Mouse (Mus musculus) thymus, postnatal 0 days (tissue): ENCODE measurements around the gene AU040320. TPM values are rescaled to one million over a fixed set of nuclear protein-coding genes. Genes with fewer than 3 reads are reported as not detected.

Experiments used
- DNase-seq: peaks from one replicate; pipeline ENCODE4 v3.0.0-alpha.2; 2015; ENCODE audit warnings: low spot score
- polyA plus RNA-seq: library from polyadenylated mRNA; unstranded; fragments of >200 nt; fragmentation: Nextera tagmentation; extraction: Ambion mirVana; gene quantifications from 2 replicates; pipeline ENCODE4 v1.2.1, GENCODE M21; 2015

AU040320 gene
- polyA plus RNA-seq, 1 experiment from 2014 or later = 15.4 TPM

DNA sequence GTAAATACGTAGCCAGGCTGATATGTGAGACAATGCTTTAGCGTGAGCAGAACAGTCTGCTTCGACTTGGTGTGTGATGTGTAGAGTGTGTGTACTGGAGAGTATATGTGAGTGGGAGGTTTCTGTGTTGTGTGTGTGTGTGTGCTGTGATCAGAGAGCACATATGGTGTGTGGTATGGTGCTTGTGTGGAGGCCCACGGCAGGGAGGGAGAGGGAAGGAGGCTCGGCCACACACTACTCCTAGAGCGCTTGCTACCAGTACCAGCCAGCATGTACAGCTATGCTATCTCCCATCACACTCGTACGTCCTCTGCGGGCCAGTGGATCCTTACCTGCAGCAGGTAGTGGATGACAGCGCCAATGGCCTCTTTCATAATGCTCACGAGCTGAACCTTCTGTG is 3.8 kb upstream of the AU040320 start:
- DNase-seq = no peak

- DNase-seq = no peak
Measured at GRCm38 (mm10) chr4:126750046-126750683, 3.2 kb upstream of the AU040320 start.

GRCm38 (mm10) chr4:126750863-126751555 is 2.3 kb upstream of the AU040320 start:
- no peak for DNase-seq

DNA sequence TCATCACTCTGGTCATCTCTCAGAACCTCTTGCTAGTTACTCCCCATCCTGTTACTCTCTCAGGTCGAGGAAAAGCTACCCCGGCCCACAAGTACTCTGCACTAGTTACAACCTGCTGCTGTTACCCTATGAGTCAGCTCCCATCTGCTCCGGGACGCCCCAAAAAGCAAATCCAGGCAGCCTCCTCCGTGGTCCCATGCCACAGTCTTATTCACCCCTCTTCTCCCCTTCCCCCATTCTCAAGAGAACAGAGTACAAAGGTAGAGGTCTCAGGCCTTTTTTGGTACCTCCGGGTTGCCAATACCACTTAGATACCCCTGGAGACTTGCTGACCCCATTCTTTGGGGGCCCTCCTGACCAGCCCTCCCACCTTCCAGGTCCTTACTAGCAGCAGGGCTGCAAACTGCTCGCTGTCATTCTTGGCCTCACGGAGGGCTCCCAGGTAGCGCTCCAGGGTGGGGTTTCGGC is 1.8 kb upstream of the AU040320 start:
- DNase-seq = no peak

DNA sequence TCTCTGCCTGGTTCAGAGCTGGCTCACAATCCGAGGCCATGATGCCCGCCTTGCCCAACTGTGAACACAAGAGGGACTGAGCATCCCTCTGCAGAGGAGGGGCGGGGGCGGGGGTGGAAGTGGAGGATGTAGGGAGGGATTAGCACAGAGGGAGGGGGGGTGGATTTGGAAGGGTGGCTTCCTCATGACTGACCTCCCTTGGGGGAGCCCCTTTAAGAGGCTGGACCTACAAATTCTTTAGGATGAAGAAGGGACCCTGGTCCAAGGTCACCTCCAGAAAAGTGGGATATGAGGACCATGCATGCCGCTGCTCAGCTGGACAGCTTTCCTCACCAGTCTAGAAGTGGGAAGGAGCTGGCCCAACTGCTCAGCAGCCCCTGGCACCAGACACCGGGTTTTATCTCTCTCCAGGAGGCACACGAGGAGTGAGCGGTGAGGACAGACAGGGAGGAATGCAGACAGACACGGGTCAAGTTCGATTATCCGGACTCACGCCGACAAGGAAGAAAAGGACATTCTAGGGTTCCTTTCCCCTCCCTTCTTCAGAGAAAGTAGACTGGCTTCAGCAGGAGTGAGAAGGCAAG is 1.2 kb upstream of the AU040320 start:
- no peak for DNase-seq

- no peak for DNase-seq
Measured at GRCm38 (mm10) chr4:126752608-126753141, 669 bp upstream of the AU040320 start.

- DNase-seq = no peak
Measured at GRCm38 (mm10) chr4:126754231-126754611, 877 bp downstream of the AU040320 start.

DNA sequence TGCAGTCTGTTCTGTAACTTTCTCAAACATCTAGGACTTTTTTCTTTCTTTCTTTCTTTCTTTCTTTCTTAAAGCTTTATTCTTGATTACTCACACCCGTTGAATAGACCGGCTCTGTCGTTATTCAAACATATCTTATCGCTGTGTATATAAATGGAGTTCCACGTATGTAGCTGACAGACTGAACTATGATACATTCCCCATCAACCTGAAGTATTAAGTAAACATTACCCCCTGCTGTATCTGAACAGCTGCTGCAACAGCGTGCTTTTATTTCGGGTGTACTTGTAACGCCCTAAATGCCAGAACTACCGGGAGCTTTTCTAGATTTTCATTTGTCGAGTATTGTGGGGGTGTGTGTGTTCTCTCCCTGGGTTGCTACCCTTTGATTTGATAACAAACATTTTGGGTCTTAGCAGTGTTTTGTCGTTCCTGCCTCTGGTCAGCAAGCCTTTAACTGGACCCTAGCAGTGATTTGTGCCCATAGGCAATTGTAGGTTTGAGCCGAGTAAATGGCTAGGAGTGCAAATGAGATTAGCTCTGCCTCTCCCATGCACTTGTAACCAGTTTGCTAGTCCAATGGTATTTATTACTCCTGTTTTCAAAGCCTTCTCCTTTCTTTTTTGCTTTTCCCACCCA is 1.5 kb downstream of the AU040320 start:
- no peak for DNase-seq

- DNase-seq = no peak
Measured at GRCm38 (mm10) chr4:126756766-126757165, 3.4 kb downstream of the AU040320 start.

DNA sequence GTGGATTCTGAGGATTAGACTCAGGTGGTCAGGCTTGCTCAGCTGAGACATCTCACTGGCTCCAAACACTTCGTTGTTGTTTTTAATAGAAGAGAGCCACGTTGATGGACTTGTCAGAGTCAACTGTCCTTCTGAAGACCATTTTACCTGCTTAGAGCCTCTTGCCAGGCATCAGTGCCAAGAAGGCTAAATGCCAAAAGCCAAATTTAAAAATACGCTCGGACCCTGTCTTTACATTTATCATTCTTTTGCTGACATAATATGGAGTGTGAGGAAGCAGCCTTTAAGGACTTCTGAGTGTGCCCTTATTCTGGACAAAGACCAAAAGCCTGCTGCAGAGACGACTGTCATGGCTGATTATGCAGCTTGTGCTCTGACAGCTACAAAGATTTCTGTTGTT is 5.0 kb downstream of the AU040320 start:
- DNase-seq = no peak

GRCm38 (mm10) chr4:126759435-126759834 is 6.1 kb downstream of the AU040320 start:
- no peak for DNase-seq

DNA sequence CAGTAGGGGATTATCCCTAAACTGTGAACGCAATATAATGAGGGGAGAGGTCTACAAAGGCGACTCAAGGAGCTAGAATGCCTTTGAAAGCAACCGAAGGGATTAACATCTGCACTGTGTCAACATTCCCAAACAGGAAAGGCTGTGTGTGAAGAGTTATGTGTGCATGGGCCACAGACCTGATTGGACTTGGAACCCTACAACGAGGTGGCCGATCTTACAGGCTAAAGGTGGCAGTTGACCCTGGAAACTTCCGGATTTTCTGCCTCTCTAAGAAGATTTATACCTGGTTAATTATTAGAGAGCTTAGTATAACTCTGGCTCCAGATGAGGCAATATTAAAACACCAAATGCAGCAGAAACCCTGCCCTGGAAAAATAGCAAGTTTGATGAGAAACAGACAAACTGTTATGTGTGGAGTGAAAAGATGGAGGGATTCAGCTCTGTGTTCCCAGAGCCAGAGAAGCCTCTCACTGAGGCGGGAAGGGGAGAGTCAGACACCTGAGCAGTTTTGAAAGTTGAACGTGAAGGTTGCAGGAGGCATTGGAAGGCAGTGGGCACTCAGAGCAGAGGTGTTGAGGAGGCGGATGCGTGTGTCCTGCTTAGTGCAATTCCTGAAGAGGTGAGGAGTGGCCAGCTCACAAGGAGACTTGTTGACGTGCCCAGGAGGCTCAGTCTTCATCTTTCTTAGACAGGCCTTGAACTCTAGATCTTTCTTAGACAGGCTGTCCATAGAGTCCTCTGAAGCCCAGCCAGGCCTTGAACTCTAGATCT is 9.4 kb downstream of the AU040320 start:
- DNase-seq = no peak

GRCm38 (mm10) chr4:126763483-126763882 is 10.1 kb downstream of the AU040320 start:
- DNase-seq = no peak

- DNase-seq = no peak
Measured at GRCm38 (mm10) chr4:126769800-126770563, 16.6 kb downstream of the AU040320 start.

GRCm38 (mm10) chr4:126770831-126771230 is 17.5 kb downstream of the AU040320 start:
- DNase-seq = no peak

- no peak for DNase-seq
Measured at GRCm38 (mm10) chr4:126773871-126774270, 20.5 kb downstream of the AU040320 start.

- no peak for DNase-seq
Measured at GRCm38 (mm10) chr4:126775182-126775581, 21.8 kb downstream of the AU040320 start.

GRCm38 (mm10) chr4:126779148-126779581 is 25.8 kb downstream of the AU040320 start:
- DNase-seq = no peak

- no peak for DNase-seq
Measured at GRCm38 (mm10) chr4:126779826-126780775, 26.8 kb downstream of the AU040320 start.
